Mouse (Mus musculus): ENCODE measurements around the gene Lce3f.

DNA sequence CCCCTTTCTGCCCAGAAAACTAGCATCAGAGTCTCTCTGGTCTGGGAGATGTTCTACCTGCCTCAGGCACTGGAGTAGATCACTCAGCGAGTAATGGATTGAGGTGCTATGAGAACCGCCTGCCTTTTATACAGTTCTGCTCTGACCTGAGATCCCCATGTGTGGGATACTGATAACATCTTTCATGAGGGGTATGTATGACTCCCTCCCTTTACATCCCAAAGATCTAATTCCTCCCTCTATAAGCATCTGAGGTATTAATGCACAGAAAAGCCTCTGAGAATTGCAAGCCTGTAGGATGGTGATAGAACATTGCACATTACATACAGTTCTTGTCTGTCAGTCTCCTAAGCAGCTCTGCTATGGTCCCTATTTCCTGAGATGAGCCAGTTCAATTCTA lies 26.9 kb downstream of the Lce3f start, which contains the start of gene Lce1m:
- TF ChIP-seq CTCF (IDR thresholded peaks at IDR 0.05; ENCODE audit: low read depth) (no peak), EP300 (optimal IDR thresholded peaks at IDR 0.05) (no peak)
